Mouse (Mus musculus) thymus, postnatal 10 days (tissue): ENCODE results near the gene BC030870.

ENCODE experiments used
- DNase-seq, 2 experiments: peaks; one replicate each; pipeline ENCODE4 v3.0.0; 2021; ENCODE audit warnings: low spot score in 2 of 2

BC030870 gene

GRCm38 (mm10) chr8:65080731-65081130, 48.6 kb downstream of the BC030870 start:
- DNase-seq = no peak

DNA sequence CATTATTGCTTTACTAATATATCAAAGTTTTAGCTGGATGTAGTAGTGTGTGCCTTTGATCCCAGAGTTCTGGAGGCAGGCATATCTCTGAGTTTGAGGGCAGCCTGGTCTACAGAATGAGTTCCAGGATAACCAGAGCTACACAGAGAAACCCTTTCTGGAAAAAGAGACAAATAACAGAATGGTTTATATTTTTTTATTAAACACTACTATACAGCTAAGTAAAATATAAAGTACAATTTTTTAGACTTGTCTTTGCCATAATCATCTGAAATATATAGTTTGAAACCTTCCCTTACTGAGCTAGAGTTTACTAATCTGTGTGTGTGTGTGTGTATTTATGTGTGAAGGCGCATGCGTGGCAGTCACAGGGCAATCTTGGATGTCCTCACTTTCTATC, 54.6 kb downstream of the BC030870 start, which contains the start of gene Gm10663:
Gm10663 (plus strand) TSS at position 301 of the 400 bp plus-strand sequence.
- no peak for DNase-seq

- DNase-seq = no peak
Observed at GRCm38 (mm10) chr8:65070996-65071395, 58.4 kb downstream of the BC030870 start.

DNA sequence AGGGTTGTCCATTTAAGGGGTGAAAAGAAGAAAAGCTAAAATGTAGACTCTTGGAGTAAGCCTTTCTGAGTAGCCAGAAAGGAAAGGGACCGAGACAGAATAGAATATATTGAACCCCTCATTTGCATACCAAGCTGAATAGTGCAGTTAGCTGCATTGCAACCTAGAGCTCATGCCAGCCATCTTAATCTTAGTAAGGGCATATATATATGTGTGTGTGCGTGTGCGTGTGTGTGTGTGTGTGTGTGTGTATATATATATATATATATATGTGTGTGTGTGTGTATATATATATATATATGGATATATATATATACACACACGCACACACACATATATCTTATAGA, 60.9 kb downstream of the BC030870 start:
- DNase-seq = no peak

DNA sequence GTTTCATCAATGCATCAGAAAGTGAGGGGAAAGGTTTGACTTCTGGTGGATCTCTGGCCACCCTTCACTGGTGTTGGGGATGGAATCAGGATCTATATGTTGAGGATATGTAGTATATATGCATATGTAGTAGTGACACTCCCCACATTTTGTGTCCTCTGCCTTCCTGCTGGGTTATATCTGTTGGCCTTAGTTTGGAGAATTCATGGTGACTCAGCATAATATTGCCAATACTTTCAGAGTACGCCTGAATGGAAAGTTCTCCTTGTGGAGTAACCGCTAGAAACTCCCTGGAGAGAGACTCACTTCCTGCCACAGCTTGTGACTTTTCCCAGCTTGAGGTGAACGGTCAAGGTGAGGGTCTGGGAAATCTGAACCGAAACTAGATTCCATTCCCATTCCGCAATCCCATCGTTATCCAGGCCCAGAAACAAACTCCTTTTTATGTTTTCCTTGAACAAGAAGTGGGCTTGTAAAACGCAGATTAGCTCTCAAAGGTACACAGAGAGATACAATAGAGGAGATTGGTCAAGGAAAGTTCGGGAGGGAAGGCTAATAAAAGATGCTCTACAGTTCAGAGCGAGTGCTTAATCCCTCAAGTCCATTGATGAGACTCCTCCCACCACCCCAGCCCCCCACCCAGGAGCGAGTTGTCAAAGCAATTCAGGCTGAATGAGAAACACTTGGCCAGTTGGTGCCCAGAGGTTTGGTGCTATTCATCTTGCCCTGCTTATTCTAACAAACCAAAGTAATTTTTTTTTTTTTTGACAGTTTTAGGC, 61.5 kb downstream of the BC030870 start:
- DNase-seq = no peak

DNA sequence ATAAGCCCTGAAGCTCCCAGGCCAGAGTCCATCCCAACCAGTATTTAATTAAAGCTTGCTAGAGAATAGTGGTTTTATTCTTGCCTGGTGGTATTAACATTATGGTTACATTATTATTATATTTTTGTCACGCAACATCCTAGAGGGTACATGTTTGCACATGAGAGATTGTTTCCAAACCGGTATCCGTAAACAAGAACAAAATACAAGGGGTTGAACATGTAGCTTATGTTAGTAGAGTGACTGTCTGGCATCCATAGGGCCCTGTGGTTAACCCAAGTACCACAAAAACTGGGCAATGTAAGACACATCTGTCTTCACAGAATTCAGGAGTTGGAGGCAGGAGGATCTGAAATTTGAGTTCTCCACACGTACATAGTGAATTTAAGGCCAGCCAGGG, 62.3 kb downstream of the BC030870 start:
- no peak for DNase-seq

GRCm38 (mm10) chr8:65065622-65066021, 63.7 kb downstream of the BC030870 start:
- DNase-seq = no peak

- no peak for DNase-seq
Observed at GRCm38 (mm10) chr8:65064071-65064470, 65.3 kb downstream of the BC030870 start.

DNA sequence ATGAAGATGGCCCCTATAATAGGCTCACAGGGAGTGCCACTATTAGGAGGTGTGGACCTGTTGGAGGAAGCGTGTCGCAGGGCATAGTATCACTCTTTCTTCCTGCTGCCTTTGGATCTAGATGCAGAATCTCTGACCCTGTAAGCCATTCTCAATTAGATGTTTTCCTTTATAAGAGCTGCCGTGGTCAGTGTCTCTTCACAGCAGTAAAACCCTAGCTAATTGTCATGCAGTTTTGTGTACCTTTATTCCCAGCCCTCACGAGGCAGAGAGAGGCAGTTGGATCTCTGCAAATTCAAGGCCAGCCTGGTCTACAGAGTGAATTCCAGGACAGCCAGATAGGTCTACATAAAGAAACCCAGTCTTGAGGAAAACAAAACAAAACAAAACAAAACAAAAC, 67.2 kb downstream of the BC030870 start:
- DNase-seq = no peak

DNA sequence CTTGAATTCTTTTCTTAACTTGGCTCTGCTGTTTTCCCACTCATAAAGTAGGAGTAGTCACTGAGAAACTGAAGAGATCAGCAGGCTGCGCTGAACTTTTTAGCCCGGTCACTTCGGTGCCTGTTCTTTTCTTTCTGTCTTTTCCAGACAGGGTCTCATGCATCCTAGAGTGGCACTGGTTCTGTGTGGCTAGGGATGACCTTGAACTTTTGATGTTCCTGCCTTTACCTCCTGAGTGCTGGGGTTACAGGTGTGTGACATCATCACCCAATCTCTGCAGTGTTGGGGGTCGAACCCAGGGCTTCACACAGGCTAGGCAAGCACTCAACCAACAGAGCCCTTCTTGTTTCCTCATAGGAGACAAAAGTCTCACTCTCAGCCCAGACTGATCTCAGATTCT, 72.6 kb downstream of the BC030870 start:
- DNase-seq = no peak

- no peak for DNase-seq
Observed at GRCm38 (mm10) chr8:65053968-65054367, 75.4 kb downstream of the BC030870 start.

DNA sequence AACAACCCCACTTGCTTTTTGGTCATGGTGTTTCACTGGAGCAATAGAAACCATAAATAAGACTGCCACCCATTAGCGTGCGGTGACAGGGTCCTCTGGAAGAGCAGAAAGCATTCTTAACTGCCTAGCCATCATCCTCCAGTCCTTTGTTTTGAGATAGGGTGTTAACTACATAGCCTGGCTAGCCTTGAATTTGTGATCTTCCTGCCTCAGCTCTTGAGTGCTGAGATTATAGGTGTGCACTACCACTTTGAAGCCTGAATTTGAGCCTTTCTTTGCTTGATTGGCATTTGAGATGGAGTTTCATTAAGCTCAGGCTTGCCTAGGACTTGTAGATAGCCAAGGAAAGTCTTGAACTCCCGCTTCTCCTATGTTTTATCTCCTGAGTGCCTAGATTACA, 75.8 kb downstream of the BC030870 start:
- DNase-seq = no peak

- DNase-seq = no peak
Observed at GRCm38 (mm10) chr8:65047801-65048200, 81.6 kb downstream of the BC030870 start.

GRCm38 (mm10) chr8:65047193-65047592, 82.2 kb downstream of the BC030870 start:
- DNase-seq = no peak

- DNase-seq = no peak
Observed at GRCm38 (mm10) chr8:65046565-65046964, 82.8 kb downstream of the BC030870 start.

GRCm38 (mm10) chr8:65037117-65037533, 92.2 kb downstream of the BC030870 start, which contains the start of gene Apela:
Gene Apela (minus strand): TSS chr8:65037336.
- DNase-seq = no peak
